Comparison of ENCODE assay signal across 24 mouse cellular contexts in genomic region chr17:88786385-88786784, GRCm38 (mm10). TPM values are rescaled to one million over a fixed set of nuclear protein-coding genes. Genes with fewer than 3 reads are reported as not detected.
A peak's percentile ranks its signal among the peaks of the same experiment; 100 is the strongest.
DNase-seq lines count a peak whose midpoint lies in the region; ATAC-seq and TF ChIP-seq lines count a peak whose summit lies in the region.
"Had no signal": no experiment of that assay in that cellular context is flagged by ENCODE, and none has a peak within 500 bp of the region (broad histone marks: within the 10 kb centered on the region; RNA-seq: fewer than 3 reads in every experiment).

No protein-coding gene starts in this region.

- peak; percentile 71; the same call in 1 of the 2 replicates for ATAC-seq in lung, embryonic 15.5 days (ENCODE audit: borderline replicate concordance, extremely low read depth, low FRiP score, low TSS enrichment)
- ATAC-seq: activated CD4-positive, CD25-positive, alpha-beta regulatory T cell, adult 4 months; CD4-positive, CD25-positive, alpha-beta regulatory T cell, adult 4 months; forebrain, embryonic 13.5 days; forebrain, embryonic 15.5 days; Patski had no signal

- DNase-seq in heart, adult 11 months: peak; percentile 46
- DNase-seq in heart, adult 2 months: no peak
- no peak for DNase-seq in lung, adult 2 months
- DNase-seq in lung, postnatal 10 days: peak; percentile 23
- DNase-seq in lung, postnatal 36 days: no peak
- DNase-seq: adrenal gland, adult 8-10 months; adrenal gland, postnatal 14 days; adrenal gland, postnatal 36 days; B cell, adult 2 months; cerebellum, adult 11-12 months; cerebellum, adult 2 months; cerebellum, adult 9-10 months; cerebellum, postnatal 10 days; cerebellum, postnatal 25 days had no signal

- no peak overlapping the region for H3K4me3 ChIP-seq in heart, adult 2 months
- H3K4me3 ChIP-seq in lung, embryonic 15.5 days: no peak overlapping the region
- no peak overlapping the region for H3K4me3 ChIP-seq in lung, adult 2 months (replicated peaks; ENCODE audit: extremely low read depth, low read depth, low read length)
- H3K4me3 ChIP-seq: embryonic facial prominence, embryonic 10.5 days; embryonic facial prominence, embryonic 12.5 days; forebrain, embryonic 13.5 days; forebrain, embryonic 15.5 days had no signal

- H3K79me2 ChIP-seq in heart, adult 2 months (replicated peaks; ENCODE audit: control insufficient read depth, insufficient read depth, low read length): no peaks in the 10 kb centered on the region

- H3K27me3 ChIP-seq in heart, adult 2 months (ENCODE audit: control insufficient read depth, insufficient read depth, low read length): no peaks in the 10 kb centered on the region
- no peaks in the 10 kb centered on the region for H3K27me3 ChIP-seq in lung, embryonic 15.5 days
- H3K27me3 ChIP-seq: CH12.LX; forebrain, embryonic 15.5 days had no signal

- H3K27ac ChIP-seq in heart, adult 2 months: no peak overlapping the region
- H3K27ac ChIP-seq in lung, embryonic 15.5 days: no peak overlapping the region
- H3K27ac ChIP-seq: embryonic facial prominence, embryonic 10.5 days; embryonic facial prominence, embryonic 12.5 days; forebrain, embryonic 13.5 days; forebrain, embryonic 15.5 days had no signal

- no peaks in the 10 kb centered on the region for H3K9me3 ChIP-seq in lung, embryonic 15.5 days
- H3K9me3 ChIP-seq: embryonic facial prominence, embryonic 10.5 days; embryonic facial prominence, embryonic 12.5 days; forebrain, embryonic 13.5 days; forebrain, embryonic 15.5 days had no signal

- no peak for TF ChIP-seq POLR2A in heart, adult 2 months (IDR thresholded peaks at IDR 0.05; ENCODE audit: insufficient read depth, low read depth, low read length)
- no peak for TF ChIP-seq POLR2A in lung, adult 2 months (IDR thresholded peaks at IDR 0.05; ENCODE audit: borderline replicate concordance, extremely low read depth, low read depth, low read length)

- TF ChIP-seq CTCF in heart, adult 2 months (IDR thresholded peaks at IDR 0.05): no peak
- no peak for TF ChIP-seq CTCF in lung, adult 2 months (IDR thresholded peaks at IDR 0.05; ENCODE audit: insufficient read depth, low read length)

- H3K4me1 ChIP-seq in heart, adult 2 months (ENCODE audit: control insufficient read depth, insufficient read depth, low read length): no peaks in the 10 kb centered on the region
- no peaks in the 10 kb centered on the region for H3K4me1 ChIP-seq in lung, embryonic 15.5 days
- H3K4me1 ChIP-seq in lung, adult 2 months (ENCODE audit: control insufficient read depth, insufficient read depth, low read length): no peaks in the 10 kb centered on the region
- H3K4me1 ChIP-seq: embryonic facial prominence, embryonic 12.5 days had no signal

- 76% methylated on average over 4 of the region's 4 CpGs for WGBS in heart, adult 2 months
- 46% methylated on average over 4 of the region's 4 CpGs for WGBS in lung, embryonic 15.5 days
- WGBS in lung, adult 2 months: 59% methylated on average over 4 of the region's 4 CpGs

- no peak for TF ChIP-seq EP300 in heart, adult 2 months (IDR thresholded peaks at IDR 0.05; ENCODE audit: insufficient read depth, low read depth, low read length)

- no peak overlapping the region for H3K9ac ChIP-seq in heart, adult 2 months (ENCODE audit: low read depth, low read length)
- no peak overlapping the region for H3K9ac ChIP-seq in lung, embryonic 15.5 days
- H3K9ac ChIP-seq: embryonic facial prominence, embryonic 12.5 days; forebrain, embryonic 13.5 days; forebrain, embryonic 15.5 days had no signal

- intact Hi-C loops in heart, adult 2 months (cut with DNase I): no loop called here

- H3K36me3 ChIP-seq in heart, adult 2 months (ENCODE audit: control insufficient read depth, insufficient read depth, low read length): no peaks in the 10 kb centered on the region
- no peaks in the 10 kb centered on the region for H3K36me3 ChIP-seq in lung, embryonic 15.5 days
- H3K36me3 ChIP-seq: embryonic facial prominence, embryonic 10.5 days; embryonic facial prominence, embryonic 12.5 days; forebrain, embryonic 15.5 days; G1E had no signal

- H3K4me2 ChIP-seq in lung, embryonic 15.5 days: no peak overlapping the region
- H3K4me2 ChIP-seq: embryonic facial prominence, embryonic 12.5 days; forebrain, embryonic 13.5 days; forebrain, embryonic 15.5 days had no signal

RNA-seq across cellular contexts. Expression of gene Lhcgr, which starts 5.4 kb away (rescaled TPM):
- not detected for total RNA-seq in heart, adult 2 months (2021)
- polyA plus RNA-seq in heart, adult 2 months (2012; rRNA removed): 0.03 and 0.06 TPM in 2 replicates
- 0.17 and 0.31 TPM in 2 replicates for polyA plus RNA-seq in lung, embryonic 15.5 days (2015; fragmentation: Nextera tagmentation; extraction: Ambion mirVana)
- 0.10 and 0.20 TPM in 2 replicates for polyA plus RNA-seq in lung, adult 2 months (2012; rRNA removed)
- total RNA-seq: adrenal gland, postnatal 14 days; adrenal gland, postnatal 36 days; CH12.LX had no signal
- polyA plus RNA-seq: activated CD4-positive, CD25-positive, alpha-beta regulatory T cell, adult 4 months; CD4-positive, CD25-positive, alpha-beta regulatory T cell, adult 4 months; embryonic facial prominence, embryonic 10.5 days; G1E; Patski had no signal

Comparison
In these comparisons a context has a peak if more than half of its experiments do, and no peak if none do; other contexts are left out.
1. DNase-seq: peak in heart, adult 11 months (single experiment) and lung, postnatal 10 days (single experiment); none in heart, adult 2 months (0 of 2), lung, adult 2 months (single experiment) and lung, postnatal 36 days (single experiment).